Mouse (Mus musculus): ENCODE results near the gene Cox7b. TPM values are rescaled to one million over a fixed set of nuclear protein-coding genes. Genes with fewer than 3 reads are reported as not detected.

Gene Cox7b
- polyA plus RNA-seq, 2 experiments from 2014 or later: 132 to 352 TPM

Other genes with a start within 250 kb of the Cox7b start
- gene Atrx, start 86.3 kb upstream of the Cox7b start, polyA plus RNA-seq (2017; shearing (Covaris generic)): 100 to 1,000 TPM; 334 to 414 TPM
- 10 to 100 TPM; 25.6 to 30.8 TPM for gene Magt1, start 3.8 kb upstream of the Cox7b start, polyA plus RNA-seq (2017; shearing (Covaris generic))
- gene Atp7a, start 11.6 kb downstream of the Cox7b start, polyA plus RNA-seq (2017; shearing (Covaris generic)): 10 to 100 TPM in 1 of 2 experiments, 1 to 10 TPM in 1; 8.7 to 11.7 TPM
- gene Tlr13, start 127.5 kb downstream of the Cox7b start, polyA plus RNA-seq (2017; shearing (Covaris generic)): not detected
- gene Pgk1, start 171.4 kb downstream of the Cox7b start, polyA plus RNA-seq (2017; shearing (Covaris generic)): 100 to 1,000 TPM; 128 to 183 TPM
- 10 to 100 TPM; 44.2 to 52.8 TPM for gene Taf9b, start 205.5 kb downstream of the Cox7b start, polyA plus RNA-seq (2017; shearing (Covaris generic))
- not detected for gene Fnd3c2, start 239.7 kb downstream of the Cox7b start, polyA plus RNA-seq (2017; shearing (Covaris generic))

All from CD4-positive, CD25-positive, alpha-beta regulatory T cell, adult 4 months (primary cell).